Mouse (Mus musculus) neural tube, embryonic 14.5 days (tissue): ENCODE results near the gene Pcnx. TPM values are rescaled to one million over a fixed set of nuclear protein-coding genes. Genes with fewer than 3 reads are reported as not detected.

Experiments
- ATAC-seq: fragments of 200-750 bp; cut with Nextera tagmentation; 2 replicates; pipeline ENCODE4 v1.8.0; 2017; ENCODE audit warnings: low read depth, mild to moderate bottlenecking, moderate TSS enrichment, moderate library complexity
- H3K27ac ChIP-seq: fragments of 300-500 bp; sonication (generic); 2 replicates; pipeline ENCODE4 v1.5.1; 2014; ENCODE audit warnings: low read depth, mild to moderate bottlenecking, control low read depth, low read length, moderate library complexity, mixed read lengths
- H3K27me3 ChIP-seq: fragments of 300-500 bp; sonication (generic); 2 replicates; pipeline ENCODE4 v1.6.1; 2014; ENCODE audit warnings: low read length; ENCODE audit not compliant: control insufficient read depth, insufficient read depth
- H3K36me3 ChIP-seq: fragments of 300-500 bp; sonication (generic); 2 replicates; pipeline ENCODE4 v1.6.1; 2014; ENCODE audit warnings: low read length, mixed read lengths; ENCODE audit not compliant: control insufficient read depth, insufficient read depth
- H3K4me1 ChIP-seq: fragments of 300-500 bp; sonication (generic); 2 replicates; pipeline ENCODE4 v1.6.1; 2014; ENCODE audit warnings: low read length; ENCODE audit not compliant: control insufficient read depth, insufficient read depth
- H3K4me2 ChIP-seq: fragments of 300-500 bp; sonication (generic); 2 replicates; pipeline ENCODE4 v1.6.1; 2014; ENCODE audit warnings: mild to moderate bottlenecking, low read depth, low read length, control low read depth
- H3K4me3 ChIP-seq: fragments of 300-500 bp; sonication (generic); 2 replicates; pipeline ENCODE4 v1.5.1; 2014; ENCODE audit warnings: low read depth, low read length, control low read depth, mixed read lengths
- H3K9ac ChIP-seq: fragments of 300-500 bp; sonication (generic); replicated peaks from 2 replicates; pipeline ENCODE4 v1.6.1; 2014; ENCODE audit warnings: low read depth, mild to moderate bottlenecking, control low read depth, low read length, mixed read lengths
- H3K9me3 ChIP-seq: fragments of 300-500 bp; sonication (generic); 2 replicates; pipeline ENCODE4 v1.6.1; 2016; ENCODE audit warnings: low read length; ENCODE audit not compliant: control insufficient read depth
- WGBS: fragments of 180-500 bp; shearing (Covaris S2); extraction: QIAGEN DNeasy Blood & Tissue Kit; methylation state at CpG from one replicate; pipeline ENCODE4 v1.1.7; 2014; 5-methylcytosine and 5-hydroxymethylcytosine counted together
- polyA plus RNA-seq: library from polyadenylated mRNA; unstranded; fragments of >200 nt; fragmentation: Nextera tagmentation; extraction: Ambion mirVana; gene quantifications from 2 replicates; pipeline ENCODE4 v1.2.1, GENCODE M21; 2014

The Pcnx gene
- polyA plus RNA-seq, 1 experiment from 2014 or later = 23.5 TPM

DNA sequence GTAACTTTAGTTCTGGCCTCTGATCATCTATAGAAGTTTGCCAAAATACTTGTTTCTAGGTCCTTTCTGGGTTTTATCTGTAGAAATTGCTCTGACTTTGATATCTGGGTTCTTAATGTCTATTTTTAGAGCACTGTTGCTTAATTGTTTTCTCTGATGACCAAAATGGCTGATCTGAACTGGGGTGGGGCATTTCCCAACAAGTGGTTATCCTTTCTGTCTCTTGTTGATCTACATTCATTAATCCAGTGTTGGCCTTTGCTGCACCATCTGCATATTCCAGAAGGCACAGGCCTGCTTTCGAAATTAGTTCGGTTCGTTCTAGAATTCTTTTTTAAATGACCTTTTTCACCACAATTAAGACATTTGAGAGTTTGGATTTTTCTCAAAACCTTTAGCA is 20.3 kb downstream of the Pcnx start:
- no peak for ATAC-seq
- H3K4me2 ChIP-seq = no peak overlapping the region
- no peaks in the 10 kb centered on the region for H3K27me3 ChIP-seq
- 0 out of 2 replicates have a peak, but pooled peaks cover 3% of the 10 kb centered on the region for H3K4me1 ChIP-seq
- H3K4me3 ChIP-seq = no peak overlapping the region
- H3K27ac ChIP-seq = no peak overlapping the region
- H3K9me3 ChIP-seq = no peaks in the 10 kb centered on the region
- 99% methylated on average over 3 of the region's 3 CpGs for WGBS
- H3K36me3 ChIP-seq = no peaks in the 10 kb centered on the region
- no peak overlapping the region for H3K9ac ChIP-seq

DNA sequence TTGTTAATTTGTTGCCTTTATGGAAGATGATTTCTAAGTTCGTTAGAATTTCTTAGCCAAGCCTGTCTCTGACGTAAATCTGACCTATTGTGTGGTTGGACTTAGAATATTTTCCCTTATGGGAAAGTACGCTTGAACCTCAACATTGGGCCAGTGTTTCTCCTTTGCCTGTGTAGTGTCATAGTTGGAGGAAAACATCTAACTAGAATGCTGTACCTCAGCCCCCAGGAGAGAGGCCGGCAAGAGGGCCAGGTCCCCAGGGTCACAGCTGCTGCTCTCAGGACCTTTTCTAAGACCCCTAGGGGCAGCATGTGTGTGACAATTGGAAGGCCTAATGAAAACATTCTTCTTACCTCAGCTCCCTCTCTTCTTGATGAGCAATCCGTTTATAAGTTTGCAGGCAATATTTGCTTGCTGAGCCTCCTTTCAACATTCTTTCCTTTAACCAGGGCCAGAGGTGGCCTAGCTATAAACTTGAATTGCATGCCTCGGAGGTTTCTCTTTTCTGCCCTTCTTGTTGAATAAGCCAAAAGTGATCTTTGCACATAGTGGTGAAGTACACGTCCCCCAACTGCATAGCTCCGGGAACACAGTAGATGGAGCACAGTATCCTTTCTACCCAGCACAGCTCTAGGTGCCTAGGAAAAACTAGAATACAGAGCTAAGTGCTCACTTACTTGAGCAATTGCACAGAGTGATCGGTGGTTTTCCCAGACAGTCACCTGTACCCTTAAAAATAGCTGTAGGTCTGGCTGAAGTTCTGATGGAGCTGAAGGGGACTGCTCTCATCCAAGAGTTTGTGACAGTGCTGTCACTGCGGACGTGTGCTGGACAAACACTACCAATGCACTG is 23.7 kb downstream of the Pcnx start:
- no peak overlapping the region for H3K4me2 ChIP-seq
- 62% methylated on average over 11 of the region's 11 CpGs for WGBS

DNA sequence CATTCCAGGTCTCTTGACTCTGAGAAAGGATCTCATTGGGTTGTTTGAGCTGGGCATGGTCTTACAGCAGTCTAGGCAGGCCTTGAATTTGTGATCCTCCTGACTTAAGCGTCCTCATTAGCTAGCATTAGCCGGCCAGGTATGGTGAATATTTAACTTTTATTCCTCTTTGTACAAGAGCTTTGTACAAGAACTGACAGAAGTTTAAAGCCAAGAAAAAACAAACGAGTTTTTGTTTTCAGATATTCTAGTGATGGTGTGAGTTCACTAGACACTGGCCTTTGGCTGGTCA is 24.2 kb downstream of the Pcnx start:
- Histone ChIP-seq H3K27ac (no peak overlapping the region), H3K4me3 (no peak overlapping the region), H3K9ac (no peak overlapping the region), H3K4me2 (no peak overlapping the region), H3K9me3 (no peaks in the 10 kb centered on the region), H3K27me3 (no peaks in the 10 kb centered on the region), H3K36me3 (no peaks in the 10 kb centered on the region), H3K4me1 (0 out of 2 replicates have a peak, but pooled peaks cover 3% of the 10 kb centered on the region)
- 82% methylated on average over 3 of the region's 3 CpGs for WGBS
- ATAC-seq = no peak

More for the DNA sequence above, 23.7 kb downstream of the Pcnx start:
- Histone ChIP-seq H3K9ac (no peak overlapping the region), H3K9me3 (no peaks in the 10 kb centered on the region), H3K4me3 (no peak overlapping the region), H3K4me1 (0 out of 2 replicates have a peak, but pooled peaks cover 3% of the 10 kb centered on the region), H3K36me3 (no peaks in the 10 kb centered on the region), H3K27me3 (no peaks in the 10 kb centered on the region), H3K27ac (no peak overlapping the region)
- ATAC-seq = no peak

DNA sequence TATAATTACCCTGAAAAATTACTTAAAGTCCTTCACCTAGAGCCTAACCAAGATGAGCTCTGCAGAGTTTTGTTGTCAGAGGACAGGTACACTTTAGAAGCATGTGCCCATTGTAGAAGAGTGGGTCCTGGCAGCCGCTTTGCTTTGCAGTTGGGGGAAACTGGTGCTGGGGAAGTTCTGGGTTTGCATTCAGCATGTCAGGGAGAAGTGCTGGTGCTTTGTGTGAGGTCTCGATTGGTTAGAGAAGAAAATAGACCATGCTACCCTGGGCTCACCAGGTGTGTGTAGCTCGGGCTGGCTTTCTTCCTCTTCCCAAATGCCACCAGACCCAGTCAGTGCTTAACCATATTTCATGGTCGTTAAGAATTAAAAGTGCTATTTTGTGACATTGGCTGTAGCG is 25.2 kb downstream of the Pcnx start:
- H3K9ac ChIP-seq = no peak overlapping the region
- H3K36me3 ChIP-seq = no peaks in the 10 kb centered on the region
- H3K4me3 ChIP-seq = no peak overlapping the region
- H3K4me1 ChIP-seq = 0 out of 2 replicates have a peak, but pooled peaks cover 3% of the 10 kb centered on the region
- H3K27ac ChIP-seq = no peak overlapping the region
- ATAC-seq = no peak
- H3K27me3 ChIP-seq = no peaks in the 10 kb centered on the region
- no peaks in the 10 kb centered on the region for H3K9me3 ChIP-seq
- no peak overlapping the region for H3K4me2 ChIP-seq
- 69% methylated on average over 5 of the region's 5 CpGs for WGBS

DNA sequence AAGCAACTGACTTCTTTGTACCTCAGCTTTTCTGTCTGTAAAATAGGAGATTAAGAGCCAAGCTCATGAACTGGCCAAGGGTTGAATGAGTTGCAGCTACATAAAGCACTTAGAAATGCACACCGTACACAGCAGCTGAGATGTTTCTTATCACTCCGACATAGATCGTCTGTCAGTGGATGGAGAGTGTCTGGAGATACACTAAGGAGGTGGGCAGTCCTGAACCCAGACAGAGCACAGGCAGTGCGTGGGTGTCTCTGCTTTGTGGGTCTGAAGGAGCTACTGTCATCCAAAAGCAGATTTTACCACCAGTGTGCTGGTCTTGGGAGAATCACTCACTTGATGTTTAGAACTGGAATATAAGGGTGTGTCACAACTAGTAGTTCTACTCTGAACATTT is 26.2 kb downstream of the Pcnx start:
- Histone ChIP-seq H3K9me3 (no peaks in the 10 kb centered on the region), H3K4me3 (no peak overlapping the region), H3K27ac (no peak overlapping the region), H3K4me2 (no peak overlapping the region), H3K36me3 (no peaks in the 10 kb centered on the region), H3K9ac (no peak overlapping the region), H3K4me1 (0 out of 2 replicates have a peak, but pooled peaks cover 3% of the 10 kb centered on the region), H3K27me3 (no peaks in the 10 kb centered on the region)
- WGBS = 86% methylated on average over 4 of the region's 4 CpGs
- ATAC-seq = no peak

DNA sequence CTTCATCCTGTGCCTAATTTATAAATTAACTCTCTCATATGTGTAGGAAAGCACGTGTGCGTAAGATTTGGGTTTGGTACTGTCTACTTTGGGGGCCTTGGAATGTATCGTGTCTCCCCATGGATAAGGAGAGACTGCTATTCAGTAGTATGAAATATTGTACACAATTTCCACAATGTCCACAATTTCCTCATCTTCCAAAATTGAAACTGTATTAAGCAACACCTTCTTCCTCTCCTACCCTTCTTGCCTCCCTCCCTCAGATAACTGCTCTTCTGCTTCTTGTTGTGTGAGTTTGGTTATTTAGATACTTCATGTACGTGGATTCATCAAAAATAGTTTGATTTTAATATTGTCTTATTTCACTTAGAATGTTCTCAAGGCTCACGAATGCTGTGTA is 29.1 kb downstream of the Pcnx start:
- Histone ChIP-seq H3K4me3 (no peak overlapping the region), H3K27me3 (no peaks in the 10 kb centered on the region), H3K4me2 (no peak overlapping the region), H3K9ac (no peak overlapping the region), H3K27ac (no peak overlapping the region), H3K4me1 (0 out of 2 replicates have a peak, but pooled peaks cover under 1% of the 10 kb centered on the region), H3K36me3 (no peaks in the 10 kb centered on the region), H3K9me3 (no peaks in the 10 kb centered on the region)
- WGBS = 97% methylated on average over 5 of the region's 5 CpGs
- no peak for ATAC-seq

DNA sequence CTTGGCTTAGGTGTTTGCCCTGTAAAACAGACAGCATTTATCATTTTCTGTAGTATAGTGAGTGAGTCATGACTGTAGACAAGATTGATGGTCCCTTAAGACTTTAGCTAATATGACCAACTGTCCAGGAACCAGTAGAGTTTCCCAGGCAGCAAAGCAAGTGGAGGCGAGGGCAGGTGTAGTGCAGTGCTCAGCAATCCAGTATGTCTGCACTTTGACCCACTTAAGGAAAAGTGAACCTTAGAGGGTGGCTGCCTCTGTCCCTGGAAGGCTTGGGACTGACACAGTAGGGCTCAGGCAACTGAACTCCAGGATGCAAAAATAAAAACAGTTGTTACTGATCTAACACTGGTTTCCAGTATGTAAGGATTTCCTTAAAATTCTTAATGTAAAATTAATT is 32.1 kb downstream of the Pcnx start:
- Histone ChIP-seq H3K27ac (no peak overlapping the region), H3K4me2 (no peak overlapping the region), H3K27me3 (no peaks in the 10 kb centered on the region), H3K9ac (no peak overlapping the region), H3K9me3 (no peaks in the 10 kb centered on the region), H3K4me3 (no peak overlapping the region), H3K4me1 (peaks cover 4% of the 10 kb centered on the region; the same call in 1 of the 2 replicates), H3K36me3 (0 out of 2 replicates have a peak, but pooled peaks cover 1% of the 10 kb centered on the region)
- WGBS = 89% methylated on average over 1 of the region's 1 CpGs
- no peak for ATAC-seq

DNA sequence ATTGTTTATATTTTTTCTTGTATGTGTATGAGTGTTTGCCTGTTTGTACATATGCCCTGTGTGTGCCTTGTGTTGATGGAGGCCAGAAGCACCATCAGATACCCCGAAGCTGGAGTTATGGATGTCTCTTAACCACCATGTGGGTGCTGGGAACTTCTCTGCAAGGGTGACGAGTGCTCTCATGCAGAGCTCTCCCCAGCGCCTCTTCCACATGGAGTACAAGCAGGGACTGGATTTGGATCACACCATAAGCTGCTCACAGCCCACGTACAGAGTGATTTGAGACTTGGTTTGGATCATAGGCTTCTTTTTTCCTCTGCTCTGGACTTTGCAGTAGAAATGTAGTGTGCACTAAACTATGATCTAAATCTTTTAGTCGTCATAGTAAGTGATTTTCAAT is 34.5 kb downstream of the Pcnx start:
- Histone ChIP-seq H3K27me3 (no peaks in the 10 kb centered on the region), H3K4me2 (no peak overlapping the region), H3K4me1 (peaks cover 4% of the 10 kb centered on the region; the same call in 1 of the 2 replicates), H3K4me3 (no peak overlapping the region), H3K9ac (no peak overlapping the region), H3K36me3 (0 out of 2 replicates have a peak, but pooled peaks cover 3% of the 10 kb centered on the region), H3K9me3 (no peaks in the 10 kb centered on the region), H3K27ac (no peak overlapping the region)
- ATAC-seq = no peak
- WGBS = 92% methylated on average over 5 of the region's 5 CpGs

DNA sequence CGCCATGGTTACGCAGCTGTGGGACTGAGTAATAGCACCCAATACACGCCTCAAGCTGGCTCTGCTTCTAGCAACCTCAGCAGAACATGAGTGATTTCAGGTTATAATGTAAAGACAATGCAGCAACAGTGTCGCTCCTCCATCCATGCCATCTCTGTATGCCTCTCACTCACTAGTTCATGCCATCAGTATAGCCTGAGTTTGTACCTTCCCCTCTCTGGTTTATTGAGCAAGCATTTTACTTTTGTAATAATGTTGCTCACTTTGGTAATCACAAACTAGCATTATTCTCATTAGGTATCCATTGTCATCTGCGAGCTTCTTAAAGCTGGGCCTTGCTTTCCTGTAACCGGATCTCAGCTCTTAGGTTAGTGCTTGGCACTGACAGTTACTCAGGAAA is 36.2 kb downstream of the Pcnx start:
- Histone ChIP-seq H3K27me3 (no peaks in the 10 kb centered on the region), H3K9ac (no peak overlapping the region), H3K4me1 (peaks cover 4% of the 10 kb centered on the region; the same call in 1 of the 2 replicates), H3K9me3 (no peaks in the 10 kb centered on the region), H3K36me3 (0 out of 2 replicates have a peak, but pooled peaks cover 3% of the 10 kb centered on the region), H3K4me2 (no peak overlapping the region), H3K4me3 (no peak overlapping the region), H3K27ac (no peak overlapping the region)
- WGBS = 84% methylated on average over 6 of the region's 6 CpGs
- no peak for ATAC-seq
